Mouse (Mus musculus) megakaryocyte, adult 5-6 weeks (primary cell): ENCODE data around the gene Lrrc8c. TPM values are rescaled to one million over a fixed set of nuclear protein-coding genes. Genes with fewer than 3 reads are reported as not detected.
"Not testable (repeated sequence)": the region's sequence is repeated elsewhere in the genome, so short reads cannot be mapped to it uniquely, and the experiment has no call there.

Experiments used
- ATAC-seq: 2 replicates; pipeline ENCODE4 v1.8.0; 2016; ENCODE audit warnings: mild to moderate bottlenecking, inconsistent platforms; ENCODE audit not compliant: poor library complexity, severe bottlenecking
- total RNA-seq, 2 experiments: library from RNA; stranded (forward) in 1 of 2; stranded (reverse) in 1 of 2; fragments of 153-499, 151-499 nt in 1 of 2; fragments of 221-1000, 200-1000 nt in 1 of 2; gene quantifications; 2 replicates each; pipeline versions ENCODE4 v1.2.3 to v1.2.4; 2015 to 2017

The Lrrc8c gene
- total RNA-seq, 2 experiments from 2014 or later: 12.2 to 51.2 TPM

GRCm38 (mm10) chr5:105627093-105627492 lies 107.9 kb downstream of the Lrrc8c start:
- peak; percentile 64 for ATAC-seq

- ATAC-seq: no peak
Observed at GRCm38 (mm10) chr5:105629955-105630354, 110.8 kb downstream of the Lrrc8c start.

- ATAC-seq: no peak
Observed at GRCm38 (mm10) chr5:105632066-105632465, 112.9 kb downstream of the Lrrc8c start.

- no peak for ATAC-seq
Observed at GRCm38 (mm10) chr5:105635576-105635975, 116.4 kb downstream of the Lrrc8c start.

GRCm38 (mm10) chr5:105636484-105637191 lies 117.5 kb downstream of the Lrrc8c start:
- peak; percentile 58 for ATAC-seq

GRCm38 (mm10) chr5:105638266-105638665 lies 119.1 kb downstream of the Lrrc8c start:
- not testable (repeated sequence) for ATAC-seq

- ATAC-seq: no peak
Observed at GRCm38 (mm10) chr5:105638916-105639315, 119.7 kb downstream of the Lrrc8c start.

DNA sequence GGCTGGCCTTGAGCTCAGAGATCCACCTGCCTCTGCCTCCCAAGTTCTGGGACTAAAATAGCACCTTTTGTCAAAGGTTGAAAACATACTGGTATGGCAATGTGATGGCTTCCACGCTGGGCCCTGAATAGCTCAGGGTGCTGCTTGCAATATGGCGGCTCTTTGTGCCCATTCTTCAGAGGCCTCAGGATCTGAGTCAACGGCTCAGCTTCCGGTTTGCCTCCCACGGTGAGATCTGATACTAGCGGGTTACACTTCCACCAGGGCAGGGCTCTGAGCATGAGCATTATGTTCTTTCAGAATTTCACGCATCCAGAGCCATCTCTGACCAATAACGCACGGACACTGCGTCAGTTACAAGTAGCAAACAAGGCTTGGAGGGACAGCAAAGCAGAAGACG lies 120.2 kb downstream of the Lrrc8c start:
- no peak for ATAC-seq

DNA sequence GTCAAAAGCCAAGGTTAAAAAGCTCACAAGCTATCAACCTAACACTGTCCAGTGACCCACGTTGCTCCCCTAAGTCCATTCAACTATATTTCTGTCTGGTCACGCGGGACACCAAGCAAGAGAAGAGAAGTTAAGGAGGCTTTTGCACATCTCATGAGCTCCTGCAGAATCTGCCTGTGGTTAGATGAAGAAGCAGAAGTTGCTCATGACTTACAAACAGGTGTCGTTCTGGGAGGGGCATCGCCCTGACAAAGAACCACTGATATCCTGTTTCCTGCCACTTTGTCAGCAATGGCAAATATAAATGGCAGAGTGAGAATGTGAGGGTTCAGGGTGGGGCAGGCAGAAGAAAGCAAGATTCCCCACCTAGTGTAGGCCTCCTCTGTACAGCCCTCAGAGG lies 123.3 kb downstream of the Lrrc8c start:
- peak; percentile 96 for ATAC-seq

DNA sequence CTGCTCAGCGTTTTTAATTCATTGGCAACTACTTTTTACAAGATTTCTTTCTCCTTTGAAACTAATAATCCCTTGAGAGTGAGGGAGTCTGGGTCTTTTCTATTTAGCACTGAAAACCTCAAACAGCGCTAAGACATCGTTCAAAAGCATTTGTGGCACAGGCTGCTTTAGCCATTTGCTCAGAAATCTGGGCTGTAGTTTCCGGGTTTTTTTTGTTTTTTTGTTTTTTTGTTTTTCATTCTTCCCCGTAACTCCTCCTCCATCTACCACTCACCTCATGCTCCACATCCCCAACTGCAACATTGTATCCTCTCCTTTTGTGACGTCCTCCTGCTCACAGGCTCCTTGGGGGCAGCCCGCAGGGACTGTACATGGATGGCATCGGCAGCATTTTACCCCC lies 124.1 kb downstream of the Lrrc8c start:
- ATAC-seq: no peak

DNA sequence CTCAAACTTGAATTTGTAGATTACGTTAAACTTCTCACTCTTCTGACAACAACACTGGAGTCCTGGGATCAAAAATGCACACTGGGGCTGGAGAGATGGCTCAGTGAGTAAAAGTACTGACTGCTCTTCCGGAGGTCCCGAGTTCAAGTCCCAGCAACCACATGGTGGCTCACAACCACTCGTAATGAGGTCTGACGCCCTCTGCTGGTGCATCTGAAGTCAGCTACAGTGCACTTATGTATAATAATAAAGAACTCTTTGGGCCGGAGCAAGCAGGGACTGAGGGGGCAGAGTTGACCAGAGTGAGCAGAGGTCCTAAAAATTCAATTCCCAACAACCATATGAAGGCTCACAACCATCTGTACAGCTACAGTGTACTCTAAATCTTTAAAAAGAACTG lies 125.0 kb downstream of the Lrrc8c start:
- no peak for ATAC-seq

GRCm38 (mm10) chr5:105647094-105647493 lies 127.9 kb downstream of the Lrrc8c start:
- no peak for ATAC-seq

GRCm38 (mm10) chr5:105648648-105649287 lies 129.6 kb downstream of the Lrrc8c start:
- peak; percentile 66 for ATAC-seq

DNA sequence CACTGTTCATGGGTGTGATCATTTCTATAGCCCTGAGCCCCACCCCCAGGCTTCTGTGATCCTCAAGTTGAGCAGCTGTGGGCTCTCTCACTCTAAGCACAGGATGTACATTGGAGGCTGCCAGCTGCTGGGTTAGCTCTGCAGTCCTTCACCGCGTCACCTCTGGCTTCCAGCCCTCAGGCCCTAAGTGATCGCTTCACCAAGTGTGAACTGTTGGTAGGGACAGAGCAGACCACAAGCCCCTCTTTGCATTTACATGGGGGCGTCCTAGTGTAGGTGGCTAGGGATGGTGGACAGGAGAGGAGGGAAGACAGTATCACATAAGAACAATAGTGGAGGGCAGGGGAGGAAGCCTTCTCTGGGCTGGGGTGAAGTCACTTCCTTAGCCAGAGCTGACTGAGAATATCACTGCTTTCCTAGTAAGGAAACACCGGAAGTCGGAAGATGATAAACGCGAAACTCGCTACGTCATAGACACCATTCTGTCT lies 130.4 kb downstream of the Lrrc8c start:
- peak; percentile 22 for ATAC-seq

GRCm38 (mm10) chr5:105650728-105651479 lies 131.7 kb downstream of the Lrrc8c start:
- ATAC-seq: peak; percentile 52

GRCm38 (mm10) chr5:105651561-105651991 lies 132.4 kb downstream of the Lrrc8c start:
- ATAC-seq: no peak

- peak; percentile 71 for ATAC-seq
Observed at GRCm38 (mm10) chr5:105654237-105655063, 135.3 kb downstream of the Lrrc8c start.

DNA sequence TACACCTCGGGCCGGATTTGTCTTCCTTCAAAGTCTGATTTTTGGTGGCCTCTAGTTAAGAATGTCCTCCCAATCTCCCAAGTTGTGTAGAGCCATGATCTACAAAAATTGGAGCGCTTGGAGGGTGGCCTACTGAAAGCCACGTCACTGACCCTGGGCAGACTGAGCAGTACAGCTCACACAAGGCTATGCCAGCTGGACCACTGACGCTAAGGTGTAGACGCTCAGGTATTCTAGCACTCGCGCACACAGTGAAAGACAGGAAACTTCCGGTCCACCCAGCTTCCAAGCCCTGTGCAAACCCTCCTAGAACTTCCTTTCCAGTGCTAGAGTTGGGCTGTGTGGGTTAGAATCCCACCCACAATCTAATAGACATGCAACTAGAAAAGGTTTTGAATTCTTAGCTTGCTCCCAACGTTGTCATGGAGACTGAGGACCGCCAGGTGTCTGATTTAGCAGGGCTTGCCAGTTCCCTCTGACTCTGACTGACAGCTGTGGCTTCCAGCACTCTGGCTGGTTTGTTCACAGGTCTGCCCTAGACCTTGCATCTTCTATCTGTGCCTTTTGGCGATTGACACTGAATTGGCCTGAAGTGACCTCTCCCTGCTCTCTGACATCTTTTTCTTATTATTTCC lies 136.0 kb downstream of the Lrrc8c start:
- ATAC-seq: no peak

- ATAC-seq: peak; percentile 97
Observed at GRCm38 (mm10) chr5:105661894-105662293, 142.7 kb downstream of the Lrrc8c start.
